Mouse (Mus musculus): ENCODE measurements around the gene Msn. TPM values are rescaled to one million over a fixed set of nuclear protein-coding genes. Genes with fewer than 3 reads are reported as not detected.

Msn gene
- total RNA-seq (2022), result 100 to 1,000 TPM; 131 to 164 (median 151) TPM

- peak; percentile 67 for DNase-seq
Measured at GRCm38 (mm10) chrX:96095509-96096499, at the start of gene Msn. Gene Msn, plus strand, starts transcription at chrX:96096042.

GRCm38 (mm10) chrX:96052798-96053197, 43.0 kb upstream of the Msn start:
- peak; percentile 15 for DNase-seq

DNA sequence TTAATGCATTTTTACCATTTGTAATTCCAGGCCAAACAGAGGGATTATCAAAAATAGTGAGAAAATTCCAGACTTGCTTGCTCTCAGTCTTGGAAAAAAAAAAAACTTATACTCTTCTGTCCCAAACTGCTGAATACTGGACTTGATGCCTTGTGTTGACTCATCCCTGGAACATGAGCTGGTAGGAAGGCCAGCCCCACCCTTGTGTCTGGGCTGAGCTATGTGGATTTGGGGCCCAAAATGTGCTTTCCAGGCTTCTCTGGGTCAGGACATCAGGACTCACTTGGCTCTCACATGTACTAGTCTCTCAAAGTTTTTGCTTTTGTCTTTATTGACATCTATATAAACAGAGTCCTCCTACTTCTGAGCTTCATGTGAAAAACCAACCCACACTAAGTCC, 18.1 kb upstream of the Msn start:
- no peak for DNase-seq

- peak; percentile 18 for DNase-seq
Measured at GRCm38 (mm10) chrX:96086259-96086658, 9.6 kb upstream of the Msn start.

- peak; percentile 18 for DNase-seq
Measured at GRCm38 (mm10) chrX:96096513-96097210, 820 bp downstream of the Msn start.

DNA sequence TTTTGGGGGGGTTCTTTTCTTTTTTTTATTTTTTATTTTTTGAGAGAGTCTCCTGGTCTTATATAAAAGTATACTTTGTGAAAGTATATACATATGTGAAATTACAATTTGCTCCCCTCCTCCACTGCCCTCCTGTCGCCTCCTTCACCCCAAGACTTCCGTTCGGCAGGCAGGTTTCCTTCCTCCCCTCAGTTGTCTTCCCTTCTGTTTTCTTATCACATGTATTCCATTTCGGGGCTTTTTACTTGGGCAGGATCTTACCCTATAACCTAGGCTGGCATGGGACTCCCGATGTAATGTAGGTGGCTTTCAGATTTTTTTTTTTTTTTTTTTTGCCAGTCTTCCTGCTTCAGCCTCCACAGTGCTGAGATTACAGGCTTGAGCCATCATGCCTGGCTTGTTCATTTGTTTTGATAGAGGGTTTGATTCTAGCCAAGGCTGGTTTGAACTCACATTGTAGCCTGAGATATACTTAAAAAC, 1.7 kb downstream of the Msn start:
- no peak for DNase-seq

DNA sequence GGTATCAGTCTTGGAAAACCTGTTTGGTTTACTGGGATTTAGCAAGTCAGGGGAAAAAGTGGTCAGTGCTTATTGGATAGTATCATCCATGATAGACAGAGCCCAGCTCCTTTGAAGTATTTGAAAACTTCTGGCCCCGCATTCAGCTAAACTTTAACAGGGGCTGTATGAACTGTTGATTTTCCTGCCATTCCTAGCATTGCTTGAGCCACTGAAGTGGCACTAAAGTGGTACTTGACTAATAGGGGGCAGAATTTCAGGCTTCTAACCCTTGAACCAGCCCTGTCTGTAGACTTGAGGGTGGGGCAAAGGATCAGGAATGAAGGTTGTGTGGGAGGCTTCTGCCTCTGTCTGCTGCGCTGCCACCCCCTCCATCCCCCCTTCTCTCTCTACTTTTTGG, 3.2 kb downstream of the Msn start:
- no peak for DNase-seq

- peak; percentile 55 for DNase-seq
Measured at GRCm38 (mm10) chrX:96107427-96108291, 11.8 kb downstream of the Msn start.

- DNase-seq, result no peak
Measured at GRCm38 (mm10) chrX:96113106-96113634, 17.3 kb downstream of the Msn start.

DNA sequence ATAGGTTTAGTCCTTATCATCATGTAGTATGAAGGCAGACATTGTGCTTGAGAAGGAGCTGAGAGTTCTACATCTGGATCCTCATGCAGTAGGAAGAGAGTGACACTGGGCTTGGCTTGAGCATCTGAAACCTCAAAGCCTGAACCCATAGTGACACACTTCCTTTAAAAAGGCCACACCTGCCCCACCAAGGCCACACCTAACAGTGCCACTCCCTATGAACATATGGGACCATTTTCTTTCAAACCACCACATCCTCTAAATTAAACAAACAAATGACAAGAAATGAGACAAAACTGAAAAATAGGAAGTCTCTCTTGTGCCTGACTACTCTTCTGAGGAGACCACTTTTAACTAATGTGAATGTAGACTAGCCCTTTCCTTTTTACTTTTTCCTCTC, 19.7 kb downstream of the Msn start:
- DNase-seq, result no peak

DNA sequence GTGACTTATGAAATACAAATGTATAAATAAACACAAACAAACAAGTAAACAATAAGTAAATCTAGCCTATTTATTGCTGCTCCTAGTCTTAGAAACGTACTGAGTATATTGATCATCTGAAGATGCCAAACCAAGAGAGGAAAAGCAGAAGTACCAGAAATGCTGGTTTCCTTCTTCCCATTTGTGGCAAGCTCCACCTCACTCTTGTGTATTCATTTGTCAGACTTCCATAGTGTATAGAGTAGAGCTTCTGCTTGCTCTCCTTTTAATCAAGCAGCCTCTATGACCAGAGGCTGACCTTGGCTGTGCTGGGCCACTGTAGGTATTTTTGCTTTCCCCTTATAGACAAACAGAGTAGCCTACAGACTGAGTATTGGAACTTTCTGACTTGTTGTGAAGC, 21.5 kb downstream of the Msn start:
- DNase-seq, result no peak

GRCm38 (mm10) chrX:96119997-96120396, 24.2 kb downstream of the Msn start:
- DNase-seq, result no peak

- DNase-seq, result no peak
Measured at GRCm38 (mm10) chrX:96121912-96122311, 26.1 kb downstream of the Msn start.

DNA sequence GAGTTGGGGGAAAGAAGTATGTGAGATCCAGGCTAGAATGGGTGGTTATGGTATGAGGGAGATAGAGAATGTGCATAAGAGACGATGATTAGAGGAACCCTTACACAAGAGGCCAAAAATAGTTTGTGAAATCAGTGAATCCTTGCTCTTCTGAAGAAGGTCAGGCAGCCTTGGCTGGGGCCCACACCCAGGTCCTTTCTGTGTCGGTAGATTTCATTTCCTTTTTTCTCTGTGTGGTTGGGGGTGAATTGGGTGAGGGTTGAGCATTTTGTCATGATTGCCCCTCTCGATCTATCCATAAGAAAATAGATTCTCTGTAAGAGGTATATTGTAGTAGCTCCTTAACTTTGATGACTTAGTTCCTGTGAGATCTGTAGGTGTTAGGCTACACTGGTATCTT, 31.0 kb downstream of the Msn start:
- DNase-seq, result no peak

DNA sequence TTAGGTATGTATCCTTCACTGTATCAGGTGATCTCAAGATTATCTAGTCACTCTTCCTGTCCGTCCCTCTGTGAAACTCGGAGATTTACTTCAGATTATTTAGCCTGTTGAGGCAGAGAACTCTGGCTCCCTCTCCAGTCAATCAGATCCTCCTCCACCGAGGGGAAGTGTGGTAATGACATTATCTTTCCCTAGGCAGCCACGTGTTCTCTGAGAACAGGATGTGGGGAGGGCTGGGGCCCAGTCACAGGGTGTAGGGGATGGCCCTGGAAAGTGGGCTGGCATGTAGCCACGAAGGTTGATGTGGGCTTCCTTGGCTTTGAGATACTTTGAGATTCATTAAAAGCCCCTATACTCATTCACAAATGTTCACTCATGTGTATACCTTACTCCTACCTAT, 34.3 kb downstream of the Msn start:
- DNase-seq, result peak; percentile 37

- no peak for DNase-seq
Measured at GRCm38 (mm10) chrX:96130663-96131062, 34.8 kb downstream of the Msn start.

- DNase-seq, result peak; percentile 34
Measured at GRCm38 (mm10) chrX:96133260-96133659, 37.4 kb downstream of the Msn start.

GRCm38 (mm10) chrX:96134243-96134661, 38.4 kb downstream of the Msn start:
- no peak for DNase-seq

GRCm38 (mm10) chrX:96134840-96135580, 39.2 kb downstream of the Msn start:
- no peak for DNase-seq

- no peak for DNase-seq
Measured at GRCm38 (mm10) chrX:96135581-96135980, 39.7 kb downstream of the Msn start.

DNA sequence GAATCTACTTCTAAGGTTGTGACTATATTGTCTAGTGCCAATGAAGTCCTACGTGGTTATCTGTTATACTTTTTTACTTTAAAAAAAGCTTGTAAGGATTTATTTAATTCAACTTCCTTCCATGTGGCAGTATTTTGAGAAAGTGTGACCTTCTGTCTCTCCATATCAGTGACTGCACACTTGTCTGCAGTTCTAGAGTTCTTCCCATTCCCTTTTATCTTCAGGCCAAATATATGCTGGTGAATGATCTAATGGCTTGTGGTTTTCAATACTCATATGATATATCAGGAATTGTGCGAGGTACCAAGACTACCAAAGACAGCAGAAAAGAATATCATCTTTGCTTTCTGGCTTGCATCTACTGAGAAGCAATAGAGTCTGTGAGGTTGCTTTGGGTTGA, 43.4 kb downstream of the Msn start:
- no peak for DNase-seq
